Mouse (Mus musculus) kidney, embryonic 14.5 days (tissue): Measurements from ENCODE around the gene Golt1a. TPM values are rescaled to one million over a fixed set of nuclear protein-coding genes. Genes with fewer than 3 reads are reported as not detected.

Experiments
- ATAC-seq: fragments of 200-750 bp; cut with Nextera tagmentation; 2 replicates; pipeline ENCODE4 v1.8.0; 2017; ENCODE audit warnings: moderate number of reproducible peaks, mild to moderate bottlenecking, moderate TSS enrichment, moderate library complexity; ENCODE audit not compliant: low FRiP score, low TSS enrichment
- H3K27ac ChIP-seq: fragments of 300-500 bp; sonication (generic); 2 replicates; pipeline ENCODE4 v1.5.1; 2014; ENCODE audit warnings: low read depth, mild to moderate bottlenecking, low read length, moderate library complexity, mixed read lengths
- H3K27me3 ChIP-seq: fragments of 300-500 bp; sonication (generic); 2 replicates; pipeline ENCODE4 v1.6.1; 2014; ENCODE audit warnings: mild to moderate bottlenecking, low read length; ENCODE audit not compliant: control insufficient read depth, insufficient read depth
- H3K36me3 ChIP-seq: fragments of 300-500 bp; sonication (generic); 2 replicates; pipeline ENCODE4 v1.6.1; 2014; ENCODE audit warnings: low read length, mixed read lengths; ENCODE audit not compliant: control insufficient read depth, insufficient read depth
- H3K4me1 ChIP-seq: fragments of 300-500 bp; sonication (generic); 2 replicates; pipeline ENCODE4 v1.6.1; 2014; ENCODE audit warnings: low read length, mixed read lengths; ENCODE audit not compliant: control insufficient read depth, insufficient read depth
- H3K4me2 ChIP-seq: fragments of 300-500 bp; sonication (generic); replicated peaks from 2 replicates; pipeline ENCODE4 v1.6.1; 2014; ENCODE audit warnings: low read depth, mild to moderate bottlenecking, low read length
- H3K4me3 ChIP-seq: fragments of 300-500 bp; sonication (generic); 2 replicates; pipeline ENCODE4 v1.5.1; 2014; ENCODE audit warnings: mild to moderate bottlenecking, low read length
- H3K9ac ChIP-seq: fragments of 300-500 bp; sonication (generic); 2 replicates; pipeline ENCODE4 v1.6.1; 2014; ENCODE audit warnings: low read depth, mild to moderate bottlenecking, low read length, moderate library complexity
- H3K9me3 ChIP-seq: fragments of 300-500 bp; sonication (generic); 2 replicates; pipeline ENCODE4 v1.6.1; 2016; ENCODE audit warnings: low read length; ENCODE audit not compliant: control insufficient read depth
- whole genome bisulfite sequencing: fragments of 180-500 bp; shearing (Covaris S2); extraction: QIAGEN DNeasy Blood & Tissue Kit; methylation state at CpG from one replicate; pipeline ENCODE4 v1.1.7; 2014; 5-methylcytosine and 5-hydroxymethylcytosine counted together
- polyA plus RNA-seq: library from polyadenylated mRNA; unstranded; fragments of >200 nt; fragmentation: Nextera tagmentation; extraction: Ambion mirVana; gene quantifications from 2 replicates; pipeline ENCODE4 v1.2.1, GENCODE M21; 2014

The Golt1a gene
- polyA plus RNA-seq, 1 experiment from 2014 or later = 6.1 TPM

GRCm38 (mm10) chr1:133287880-133288279 lies 21.7 kb upstream of the Golt1a start:
- 72% methylated on average over 12 of the region's 12 CpGs for WGBS
- H3K9ac ChIP-seq = no peak overlapping the region
- ATAC-seq = no peak
- no peaks in the 10 kb centered on the region for H3K27me3 ChIP-seq
- H3K4me1 ChIP-seq = no peaks in the 10 kb centered on the region
- H3K27ac ChIP-seq = no peak overlapping the region
- no peak overlapping the region for H3K4me2 ChIP-seq
- no peaks in the 10 kb centered on the region for H3K9me3 ChIP-seq
- no peak overlapping the region for H3K4me3 ChIP-seq
- no peaks in the 10 kb centered on the region for H3K36me3 ChIP-seq

DNA sequence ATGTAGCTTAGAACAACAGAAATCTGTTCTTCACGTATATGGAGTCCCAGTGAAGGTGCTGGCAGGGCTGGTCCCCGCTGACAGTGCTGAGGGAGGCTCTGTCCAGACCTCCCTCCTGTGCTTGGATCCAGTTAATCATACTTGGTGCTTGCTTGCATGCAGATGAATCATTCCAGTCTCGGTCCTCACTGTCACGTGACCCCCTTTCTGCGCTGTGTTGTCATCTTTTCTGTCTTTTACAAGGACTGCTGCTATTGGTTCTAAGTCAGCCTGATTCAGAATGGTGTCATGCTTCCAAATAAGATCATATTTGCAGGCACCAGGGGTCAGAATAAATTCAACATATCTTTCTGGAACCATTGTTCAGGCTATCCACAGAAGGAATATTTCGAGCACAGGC lies 17.7 kb upstream of the Golt1a start:
- Histone ChIP-seq H3K9me3 (no peaks in the 10 kb centered on the region), H3K27me3 (no peaks in the 10 kb centered on the region), H3K9ac (no peak overlapping the region), H3K4me2 (no peak overlapping the region), H3K27ac (no peak overlapping the region), H3K36me3 (no peaks in the 10 kb centered on the region), H3K4me3 (no peak overlapping the region), H3K4me1 (no peaks in the 10 kb centered on the region)
- 84% methylated on average over 6 of the region's 6 CpGs for WGBS
- no peak for ATAC-seq

- no peaks in the 10 kb centered on the region for H3K27me3 ChIP-seq
- no peak overlapping the region for H3K4me3 ChIP-seq
- no peaks in the 10 kb centered on the region for H3K9me3 ChIP-seq
- ATAC-seq = no peak
- no peaks in the 10 kb centered on the region for H3K36me3 ChIP-seq
- H3K4me1 ChIP-seq = no peaks in the 10 kb centered on the region
- H3K9ac ChIP-seq = no peak overlapping the region
- H3K27ac ChIP-seq = no peak overlapping the region
- no peak overlapping the region for H3K4me2 ChIP-seq
These were observed 17.0 kb upstream of the Golt1a start for GRCm38 (mm10) chr1:133292608-133293007.

- Histone ChIP-seq H3K27ac (no peak overlapping the region), H3K4me3 (no peak overlapping the region), H3K27me3 (peaks cover 3% of the 10 kb centered on the region), H3K9ac (no peak overlapping the region), H3K4me1 (0 out of 2 replicates have a peak, but pooled peaks cover 8% of the 10 kb centered on the region), H3K4me2 (no peak overlapping the region), H3K9me3 (no peaks in the 10 kb centered on the region), H3K36me3 (no peaks in the 10 kb centered on the region)
- no peak for ATAC-seq
- 90% methylated on average over 9 of the region's 9 CpGs for WGBS
These were observed 13.2 kb upstream of the Golt1a start for GRCm38 (mm10) chr1:133296376-133296775.

- peak overlapping the region; percentile 24; the same call in 1 of the 2 replicates for H3K4me2 ChIP-seq
- 25% methylated on average over 14 of the region's 14 CpGs for WGBS
- H3K4me1 ChIP-seq = 0 out of 2 replicates have a peak, but pooled peaks cover 11% of the 10 kb centered on the region
- peak; percentile 45; the same call in 1 of the 2 replicates for ATAC-seq
- H3K27me3 ChIP-seq = peaks cover 3% of the 10 kb centered on the region
- no peaks in the 10 kb centered on the region for H3K36me3 ChIP-seq
- H3K4me3 ChIP-seq = peak overlapping the region; percentile 11; the same call in 1 of the 2 replicates
- no peaks in the 10 kb centered on the region for H3K9me3 ChIP-seq
- H3K27ac ChIP-seq = no peak overlapping the region
- H3K9ac ChIP-seq = no peak overlapping the region
These were observed 10.8 kb upstream of the Golt1a start for GRCm38 (mm10) chr1:133298816-133299215.

- no peak for ATAC-seq
- Histone ChIP-seq H3K9ac (no peak overlapping the region), H3K27me3 (peaks cover 3% of the 10 kb centered on the region), H3K27ac (no peak overlapping the region), H3K4me3 (no peak overlapping the region), H3K9me3 (no peaks in the 10 kb centered on the region), H3K4me1 (0 out of 2 replicates have a peak, but pooled peaks cover 11% of the 10 kb centered on the region), H3K4me2 (no peak overlapping the region), H3K36me3 (no peaks in the 10 kb centered on the region)
- WGBS = 38% methylated on average over 3 of the region's 3 CpGs
These were observed 7.1 kb upstream of the Golt1a start for GRCm38 (mm10) chr1:133302540-133302939.

DNA sequence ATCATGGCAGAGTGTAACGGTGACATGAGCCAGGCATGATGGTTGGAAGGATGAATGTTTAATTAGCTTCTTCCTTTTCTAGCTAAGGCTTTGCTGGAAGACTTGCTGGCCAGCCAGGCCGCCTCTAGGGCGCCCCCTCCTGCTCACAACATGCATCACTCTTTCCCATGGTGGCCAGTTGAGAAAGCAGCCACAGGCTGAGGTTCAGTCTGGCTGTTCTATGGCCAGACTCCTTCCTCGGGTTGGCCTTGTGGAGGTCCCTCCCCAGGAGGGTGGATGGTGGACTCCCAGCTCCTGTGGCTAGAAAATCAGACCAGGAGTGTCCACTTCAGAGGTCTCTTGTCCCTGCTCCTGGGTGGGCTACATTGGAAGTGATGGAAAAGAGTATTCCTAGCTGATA lies 2.8 kb upstream of the Golt1a start:
- no peaks in the 10 kb centered on the region for H3K9me3 ChIP-seq
- no peak overlapping the region for H3K9ac ChIP-seq
- 12% methylated on average over 4 of the region's 4 CpGs for WGBS
- H3K36me3 ChIP-seq = no peaks in the 10 kb centered on the region
- H3K27ac ChIP-seq = no peak overlapping the region
- ATAC-seq = no peak; the same call in 1 of the 2 replicates
- H3K4me3 ChIP-seq = no peak overlapping the region
- no peaks in the 10 kb centered on the region for H3K27me3 ChIP-seq
- H3K4me2 ChIP-seq = no peak overlapping the region
- peaks cover 3% of the 10 kb centered on the region; the same call in 1 of the 2 replicates for H3K4me1 ChIP-seq

GRCm38 (mm10) chr1:133307318-133307717 lies 2.3 kb upstream of the Golt1a start:
- H3K4me2 ChIP-seq = no peak overlapping the region
- H3K9ac ChIP-seq = no peak overlapping the region
- no peaks in the 10 kb centered on the region for H3K27me3 ChIP-seq
- peaks cover 8% of the 10 kb centered on the region for H3K4me1 ChIP-seq
- no peaks in the 10 kb centered on the region for H3K36me3 ChIP-seq
- H3K9me3 ChIP-seq = no peaks in the 10 kb centered on the region
- WGBS = 14% methylated on average over 6 of the region's 6 CpGs
- ATAC-seq = no peak
- H3K27ac ChIP-seq = no peak overlapping the region
- H3K4me3 ChIP-seq = no peak overlapping the region

DNA sequence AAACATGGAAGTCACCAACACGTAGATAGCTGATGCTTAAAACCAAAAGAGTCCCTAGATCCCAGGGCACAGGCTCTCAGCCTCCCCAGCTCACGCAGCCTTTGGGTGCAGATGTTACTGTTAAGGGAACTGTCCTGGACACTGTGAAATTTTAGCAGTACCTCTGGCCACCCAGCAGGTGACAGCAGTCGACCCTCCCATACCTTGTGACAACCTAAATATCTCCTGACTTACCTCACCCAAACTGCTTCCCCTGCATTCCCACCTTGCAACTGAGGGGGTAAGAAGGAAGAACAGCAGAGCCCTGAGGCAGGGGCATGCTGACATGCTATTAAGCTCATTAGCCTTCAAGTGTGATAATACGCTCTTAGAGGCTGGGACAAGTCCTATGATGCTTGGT lies 1.6 kb downstream of the Golt1a start:
- H3K27me3 ChIP-seq = no peaks in the 10 kb centered on the region
- no peak overlapping the region for H3K4me3 ChIP-seq
- 65% methylated on average over 4 of the region's 4 CpGs for WGBS
- no peak for ATAC-seq
- H3K9me3 ChIP-seq = no peaks in the 10 kb centered on the region
- peaks cover 8% of the 10 kb centered on the region for H3K4me1 ChIP-seq
- no peak overlapping the region for H3K27ac ChIP-seq
- H3K36me3 ChIP-seq = no peaks in the 10 kb centered on the region
- no peak overlapping the region for H3K4me2 ChIP-seq
- H3K9ac ChIP-seq = no peak overlapping the region
